Mouse (Mus musculus): ENCODE measurements around the gene Gm20532.

Gene Gm20532

GRCm38 (mm10) chr2:26574862-26575261, 11.6 kb upstream of the Gm20532 start:
- DNase-seq = no peak

- no peak for DNase-seq
Observed at GRCm38 (mm10) chr2:26575378-26575777, 11.1 kb upstream of the Gm20532 start.

- DNase-seq = no peak
Observed at GRCm38 (mm10) chr2:26575865-26576264, 10.6 kb upstream of the Gm20532 start.

GRCm38 (mm10) chr2:26576462-26576861, 10.0 kb upstream of the Gm20532 start:
- no peak for DNase-seq

GRCm38 (mm10) chr2:26578369-26578768, 8.1 kb upstream of the Gm20532 start:
- no peak for DNase-seq

GRCm38 (mm10) chr2:26579714-26580113, 6.7 kb upstream of the Gm20532 start, which contains the start of gene Egfl7:
Gene Egfl7 (plus strand): TSS chr2:26580014.
- DNase-seq = no peak

- DNase-seq = no peak
Observed at GRCm38 (mm10) chr2:26580751-26581150, 5.7 kb upstream of the Gm20532 start.

- DNase-seq = no peak
Observed at GRCm38 (mm10) chr2:26582203-26582602, 4.2 kb upstream of the Gm20532 start.

- no peak for DNase-seq
Observed at GRCm38 (mm10) chr2:26582741-26583140, 3.7 kb upstream of the Gm20532 start.

- DNase-seq = no peak
Observed at GRCm38 (mm10) chr2:26583640-26584039, 2.8 kb upstream of the Gm20532 start.

GRCm38 (mm10) chr2:26585713-26586112, 726 bp upstream of the Gm20532 start:
- no peak for DNase-seq

- no peak for DNase-seq
Observed at GRCm38 (mm10) chr2:26587044-26587405, 586 bp downstream of the Gm20532 start.

GRCm38 (mm10) chr2:26588573-26588972, 2.1 kb downstream of the Gm20532 start:
- DNase-seq = no peak

- DNase-seq = no peak
Observed at GRCm38 (mm10) chr2:26589284-26589683, 2.8 kb downstream of the Gm20532 start.

- DNase-seq = no peak
Observed at GRCm38 (mm10) chr2:26590282-26590681, 3.8 kb downstream of the Gm20532 start.

- no peak for DNase-seq
Observed at GRCm38 (mm10) chr2:26590962-26591361, 4.5 kb downstream of the Gm20532 start.

- no peak for DNase-seq
Observed at GRCm38 (mm10) chr2:26591416-26591815, 5.0 kb downstream of the Gm20532 start.

- no peak for DNase-seq
Observed at GRCm38 (mm10) chr2:26593211-26594021, 7.0 kb downstream of the Gm20532 start.

- no peak for DNase-seq
Observed at GRCm38 (mm10) chr2:26594022-26594346, 7.5 kb downstream of the Gm20532 start.

- DNase-seq = no peak
Observed at GRCm38 (mm10) chr2:26594461-26594933, 8.1 kb downstream of the Gm20532 start.

GRCm38 (mm10) chr2:26594934-26595724, 8.7 kb downstream of the Gm20532 start:
- DNase-seq = no peak

GRCm38 (mm10) chr2:26595725-26596435, 9.4 kb downstream of the Gm20532 start:
- DNase-seq = no peak

- DNase-seq = no peak
Observed at GRCm38 (mm10) chr2:26596898-26597297, 10.5 kb downstream of the Gm20532 start.
